Mouse (Mus musculus) limb, embryonic 10.5 days (tissue): Measurements from ENCODE around the gene Tiam1. TPM values are rescaled to one million over a fixed set of nuclear protein-coding genes. Genes with fewer than 3 reads are reported as not detected.
"Not testable (repeated sequence)": the region's sequence is repeated elsewhere in the genome, so short reads cannot be mapped to it uniquely, and the experiment has no call there.

Experiments
- DNase-seq: peaks from one replicate; pipeline ENCODE4 v3.0.0-alpha.2; 2017; ENCODE audit warnings: low spot score
- H3K27ac ChIP-seq: fragments of 300-500 bp; sonication (generic); 2 replicates; pipeline ENCODE4 v1.5.1; 2016; ENCODE audit warnings: mild to moderate bottlenecking
- H3K27me3 ChIP-seq: fragments of 300-500 bp; sonication (generic); 2 replicates; pipeline ENCODE4 v1.6.1; 2016; ENCODE audit warnings: low read depth, mild to moderate bottlenecking; ENCODE audit not compliant: poor library complexity, severe bottlenecking
- H3K36me3 ChIP-seq: fragments of 300-500 bp; sonication (generic); 2 replicates; pipeline ENCODE4 v1.6.1; 2016; ENCODE audit warnings: mild to moderate bottlenecking, moderate library complexity
- H3K4me1 ChIP-seq: fragments of 300-500 bp; sonication (generic); 2 replicates; pipeline ENCODE4 v1.6.1; 2016
- H3K4me3 ChIP-seq: fragments of 300-500 bp; sonication (generic); 2 replicates; pipeline ENCODE4 v1.5.1; 2016; ENCODE audit warnings: mild to moderate bottlenecking, moderate library complexity
- H3K9me3 ChIP-seq: fragments of 300-500 bp; sonication (generic); replicated peaks from 2 replicates; pipeline ENCODE4 v1.6.1; 2016; ENCODE audit warnings: mild to moderate bottlenecking
- WGBS: fragments of 180-500 bp; shearing (Covaris S2); methylation state at CpG from one replicate; pipeline ENCODE4 v1.1.7; 2016; 5-methylcytosine and 5-hydroxymethylcytosine counted together
- polyA plus RNA-seq: library from polyadenylated mRNA; unstranded; fragments of >200 nt; fragmentation: Nextera tagmentation; extraction: Ambion mirVana; gene quantifications from 2 replicates; pipeline ENCODE4 v1.2.1, GENCODE M21; 2016

Gene Tiam1
- polyA plus RNA-seq, 1 experiment from 2014 or later: 30.8 TPM

- no peak overlapping the region for H3K4me3 ChIP-seq
- H3K9me3 ChIP-seq: no peaks in the 10 kb centered on the region
- H3K4me1 ChIP-seq: peaks cover 19% of the 10 kb centered on the region
- 94% methylated on average over 9 of the region's 9 CpGs for WGBS
- H3K36me3 ChIP-seq: peaks cover 13% of the 10 kb centered on the region
- H3K27me3 ChIP-seq: no peaks in the 10 kb centered on the region
- no peak for DNase-seq
- H3K27ac ChIP-seq: no peak overlapping the region
Observed at GRCm38 (mm10) chr16:90093015-90093414, 50.6 kb downstream of the Tiam1 start.

- no peak overlapping the region for H3K27ac ChIP-seq
- H3K36me3 ChIP-seq: peaks cover 12% of the 10 kb centered on the region
- peaks cover 18% of the 10 kb centered on the region for H3K4me1 ChIP-seq
- 96% methylated on average over 1 of the region's 1 CpGs for WGBS
- H3K27me3 ChIP-seq: no peaks in the 10 kb centered on the region
- H3K4me3 ChIP-seq: no peak overlapping the region
- no peak for DNase-seq
- H3K9me3 ChIP-seq: no peaks in the 10 kb centered on the region
Observed at GRCm38 (mm10) chr16:90091906-90092305, 51.7 kb downstream of the Tiam1 start.

DNA sequence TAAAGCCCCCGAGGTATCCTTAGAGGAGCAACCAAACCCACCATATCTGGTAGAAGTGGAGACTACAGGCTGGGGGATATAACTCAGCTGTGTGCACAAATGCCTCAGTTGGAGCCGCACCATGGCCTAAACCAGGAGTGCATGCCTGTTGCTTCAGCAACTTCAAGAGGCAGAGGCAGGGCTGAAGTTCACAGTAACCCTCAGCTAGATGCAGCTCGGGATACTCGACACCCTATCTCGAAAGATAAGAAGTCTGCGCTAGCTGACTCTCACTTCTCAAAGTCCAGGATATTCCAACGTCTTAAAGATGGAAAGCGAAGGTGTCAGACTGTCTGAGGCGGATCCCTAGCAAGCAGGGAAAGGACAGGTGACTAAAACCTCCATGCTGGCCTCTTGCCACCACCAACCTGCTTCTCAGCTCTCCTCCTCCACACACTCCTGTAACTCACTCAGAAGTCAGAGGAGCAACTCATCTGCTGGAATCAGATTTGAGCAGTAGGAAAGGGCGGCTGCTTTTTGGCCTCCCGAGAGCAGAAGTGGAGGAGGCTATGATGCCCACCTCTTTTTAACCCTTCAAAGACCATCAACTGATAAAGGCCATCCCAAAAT is 52.4 kb downstream of the Tiam1 start:
- no peak overlapping the region for H3K27ac ChIP-seq
- DNase-seq: no peak
- H3K4me1 ChIP-seq: peaks cover 16% of the 10 kb centered on the region
- H3K9me3 ChIP-seq: no peaks in the 10 kb centered on the region
- no peak overlapping the region for H3K4me3 ChIP-seq
- peaks cover 10% of the 10 kb centered on the region for H3K36me3 ChIP-seq
- WGBS: 71% methylated on average over 11 of the region's 11 CpGs
- no peaks in the 10 kb centered on the region for H3K27me3 ChIP-seq

DNA sequence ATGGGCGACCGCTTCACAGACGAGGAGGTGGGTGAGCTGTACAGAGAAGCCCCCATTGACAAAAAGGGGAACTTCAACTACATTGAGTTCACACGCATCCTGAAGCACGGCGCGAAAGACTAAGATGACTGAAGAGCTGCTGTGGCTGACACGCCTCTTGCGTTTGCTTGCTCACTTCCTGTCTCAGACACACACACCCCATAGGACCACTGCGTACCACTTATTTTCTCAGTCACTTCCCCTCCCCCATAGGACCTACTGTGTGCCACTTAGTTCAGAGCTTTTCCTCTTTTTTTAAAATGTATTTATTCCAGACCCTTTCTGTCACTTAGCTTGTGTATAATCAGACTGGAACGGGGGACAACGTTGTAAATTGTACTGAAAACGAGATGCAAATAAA is 53.2 kb downstream of the Tiam1 start:
- Histone ChIP-seq H3K27ac (no peak overlapping the region), H3K27me3 (no peaks in the 10 kb centered on the region), H3K36me3 (peaks cover 10% of the 10 kb centered on the region), H3K9me3 (no peaks in the 10 kb centered on the region), H3K4me3 (no peak overlapping the region), H3K4me1 (peaks cover 8% of the 10 kb centered on the region)
- DNase-seq: no peak
- 92% methylated on average over 13 of the region's 13 CpGs for WGBS

DNA sequence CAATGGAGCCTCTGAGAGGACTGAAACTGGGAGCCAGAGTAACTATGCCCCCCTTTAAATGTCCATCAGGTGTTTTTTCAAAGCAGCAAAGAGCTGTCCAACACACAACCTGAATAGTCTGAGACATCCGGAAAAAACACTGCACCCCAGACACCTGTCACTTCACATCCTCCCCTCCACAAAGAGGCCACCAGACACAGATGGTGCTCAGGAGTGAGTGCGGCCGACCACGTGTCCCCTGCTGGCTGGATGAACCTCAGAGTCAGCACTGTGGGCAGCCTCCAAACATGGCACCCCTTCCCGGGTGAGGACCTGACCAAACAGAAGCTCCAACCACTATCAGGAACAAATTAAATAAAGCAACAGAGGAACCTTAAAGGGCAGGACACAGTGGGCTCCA is 56.3 kb downstream of the Tiam1 start:
- H3K27me3 ChIP-seq: no peaks in the 10 kb centered on the region
- 0 out of 2 replicates have a peak, but pooled peaks cover 8% of the 10 kb centered on the region for H3K4me1 ChIP-seq
- no peak overlapping the region for H3K27ac ChIP-seq
- 92% methylated on average over 5 of the region's 5 CpGs for WGBS
- no peaks in the 10 kb centered on the region for H3K9me3 ChIP-seq
- no peak overlapping the region for H3K4me3 ChIP-seq
- DNase-seq: no peak
- peaks cover 10% of the 10 kb centered on the region for H3K36me3 ChIP-seq

- Histone ChIP-seq H3K27me3 (no peaks in the 10 kb centered on the region), H3K4me1 (peaks cover 7% of the 10 kb centered on the region; the same call in 1 of the 2 replicates), H3K4me3 (no peak overlapping the region), H3K36me3 (peaks cover 10% of the 10 kb centered on the region), H3K9me3 (no peaks in the 10 kb centered on the region), H3K27ac (no peak overlapping the region)
- no peak for DNase-seq
- 90% methylated on average over 6 of the region's 6 CpGs for WGBS
Observed at GRCm38 (mm10) chr16:90086111-90086510, 57.5 kb downstream of the Tiam1 start.

- 92% methylated on average over 14 of the region's 14 CpGs for WGBS
- peaks cover 10% of the 10 kb centered on the region for H3K36me3 ChIP-seq
- H3K27me3 ChIP-seq: no peaks in the 10 kb centered on the region
- H3K4me3 ChIP-seq: no peak overlapping the region
- H3K27ac ChIP-seq: no peak overlapping the region
- peaks cover 7% of the 10 kb centered on the region; the same call in 1 of the 2 replicates for H3K4me1 ChIP-seq
- no peak for DNase-seq
- H3K9me3 ChIP-seq: no peaks in the 10 kb centered on the region
Observed at GRCm38 (mm10) chr16:90085580-90085979, 58.0 kb downstream of the Tiam1 start.

DNA sequence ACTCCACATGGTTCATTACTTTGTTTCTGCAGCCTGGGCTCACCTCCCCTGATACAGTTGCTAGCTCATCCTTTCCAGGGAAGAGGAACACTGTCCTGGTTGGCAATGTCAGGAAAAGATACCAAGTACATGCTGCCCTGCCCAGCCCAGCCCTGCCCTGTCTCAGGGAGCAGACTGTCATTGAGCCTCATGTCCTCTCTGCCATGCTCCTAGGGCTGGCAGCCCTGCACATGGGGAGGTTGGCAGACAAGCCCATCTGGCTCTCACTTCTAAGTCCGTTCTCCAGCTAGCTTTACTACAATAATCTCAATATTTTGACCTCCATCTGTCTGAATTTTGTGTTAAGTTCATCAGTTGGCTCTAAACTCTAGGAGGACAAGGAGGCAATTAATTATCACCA is 62.4 kb downstream of the Tiam1 start:
- Histone ChIP-seq H3K27me3 (no peaks in the 10 kb centered on the region), H3K27ac (no peak overlapping the region), H3K4me3 (no peak overlapping the region), H3K4me1 (peaks cover 7% of the 10 kb centered on the region; the same call in 1 of the 2 replicates), H3K9me3 (no peaks in the 10 kb centered on the region), H3K36me3 (no peaks in the 10 kb centered on the region)
- 85% methylated on average over 1 of the region's 1 CpGs for WGBS
- DNase-seq: no peak

DNA sequence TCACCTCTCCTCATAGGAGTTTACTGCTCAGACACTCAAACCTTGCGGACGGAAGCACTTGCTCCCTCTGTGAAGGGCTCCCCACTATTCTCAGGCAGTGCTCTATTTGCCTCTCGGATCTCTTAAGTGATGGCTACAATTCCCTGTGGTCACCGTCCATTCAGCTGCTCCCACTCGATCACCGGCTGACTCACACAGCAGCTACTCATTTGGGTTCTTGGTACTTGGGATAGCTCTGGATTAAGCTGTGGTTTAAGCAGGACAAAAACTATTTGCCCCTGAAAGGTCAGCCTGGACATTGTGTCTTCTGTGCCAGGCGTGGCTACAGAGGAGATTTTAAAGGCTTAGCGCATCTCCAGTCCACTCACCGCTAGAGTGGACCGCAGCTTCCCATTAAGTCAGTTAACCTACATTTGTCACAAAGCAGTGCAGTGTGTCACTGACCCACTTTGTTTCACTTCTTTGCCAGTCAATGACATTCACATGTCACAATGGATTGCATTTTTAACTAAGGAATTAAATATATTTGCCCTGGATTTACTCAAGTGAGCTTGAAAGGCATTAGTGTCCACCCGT is 64.7 kb downstream of the Tiam1 start:
- no peak for DNase-seq
- H3K27me3 ChIP-seq: no peaks in the 10 kb centered on the region
- no peaks in the 10 kb centered on the region for H3K9me3 ChIP-seq
- H3K36me3 ChIP-seq: no peaks in the 10 kb centered on the region
- no peak overlapping the region for H3K4me3 ChIP-seq
- no peak overlapping the region for H3K27ac ChIP-seq
- peaks cover 14% of the 10 kb centered on the region for H3K4me1 ChIP-seq
- WGBS: 95% methylated on average over 11 of the region's 11 CpGs

- Histone ChIP-seq H3K9me3 (no peaks in the 10 kb centered on the region), H3K4me1 (peaks cover 29% of the 10 kb centered on the region), H3K4me3 (no peak overlapping the region), H3K27ac (0 out of 2 replicates have a peak overlapping the region, but pooled peaks have one; percentile 4), H3K36me3 (peaks cover 3% of the 10 kb centered on the region; the same call in 1 of the 2 replicates), H3K27me3 (no peaks in the 10 kb centered on the region)
- WGBS: 77% methylated on average over 7 of the region's 7 CpGs
- DNase-seq: peak; percentile 42
Observed at GRCm38 (mm10) chr16:90073510-90073909, 70.1 kb downstream of the Tiam1 start.

DNA sequence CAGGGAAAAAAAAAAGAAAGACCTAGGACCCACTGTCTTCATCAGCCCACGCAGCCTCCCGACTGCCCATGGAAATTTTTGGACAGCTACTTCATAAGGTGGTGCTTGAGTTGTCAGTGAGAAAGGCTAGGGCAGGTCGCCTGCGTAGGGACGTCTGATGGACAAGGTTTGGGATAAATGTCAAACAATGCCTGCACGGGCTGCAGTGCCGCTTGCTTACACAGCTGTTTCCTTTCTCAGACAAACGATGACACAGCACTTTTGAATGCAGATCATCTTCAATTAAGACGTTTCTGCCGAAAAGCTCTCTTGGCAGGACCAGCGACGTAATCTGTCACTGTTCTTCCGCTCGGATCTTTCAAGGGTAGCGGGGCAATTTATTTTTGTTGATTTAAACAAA is 70.9 kb downstream of the Tiam1 start:
- Histone ChIP-seq H3K27me3 (no peaks in the 10 kb centered on the region), H3K4me3 (no peak overlapping the region), H3K36me3 (peaks cover 3% of the 10 kb centered on the region; the same call in 1 of the 2 replicates), H3K27ac (no peak overlapping the region), H3K9me3 (no peaks in the 10 kb centered on the region), H3K4me1 (peaks cover 32% of the 10 kb centered on the region)
- 62% methylated on average over 15 of the region's 15 CpGs for WGBS
- DNase-seq: no peak

GRCm38 (mm10) chr16:90071125-90071524 is 72.4 kb downstream of the Tiam1 start:
- Histone ChIP-seq H3K4me1 (peaks cover 32% of the 10 kb centered on the region), H3K27ac (peak overlapping the region; percentile 64)
- not testable (repeated sequence) for H3K4me3 ChIP-seq, H3K27me3 ChIP-seq, H3K36me3 ChIP-seq, DNase-seq, H3K9me3 ChIP-seq

DNA sequence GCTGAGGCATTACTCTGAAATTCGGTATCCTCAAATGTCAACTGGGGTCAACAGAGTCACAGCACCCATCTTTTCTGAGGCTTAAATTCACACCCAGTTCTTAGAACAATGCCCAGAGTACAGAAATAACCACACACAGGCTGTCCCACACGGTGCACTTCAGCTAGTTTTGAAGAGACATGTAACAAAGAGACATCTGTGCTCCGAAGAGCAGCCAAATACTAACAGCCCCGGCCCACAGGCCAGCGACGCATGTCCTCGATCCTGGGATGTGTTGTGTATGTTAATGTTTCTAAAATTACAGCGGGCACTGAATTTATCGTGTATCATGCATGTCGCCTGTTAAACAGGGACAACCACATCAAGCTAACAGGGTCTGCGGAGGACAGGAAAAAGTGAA is 73.5 kb downstream of the Tiam1 start:
- Histone ChIP-seq H3K36me3 (peaks cover 13% of the 10 kb centered on the region), H3K27me3 (no peaks in the 10 kb centered on the region), H3K4me3 (no peak overlapping the region), H3K27ac (no peak overlapping the region), H3K9me3 (no peaks in the 10 kb centered on the region), H3K4me1 (peaks cover 32% of the 10 kb centered on the region)
- no peak for DNase-seq
- WGBS: 94% methylated on average over 11 of the region's 11 CpGs
